Mouse (Mus musculus) cerebellum, postnatal 25 days (tissue): ENCODE results near the gene Iqcj.
"Not testable (repeated sequence)": the region's sequence is repeated elsewhere in the genome, so short reads cannot be mapped to it uniquely, and the experiment has no call there.

Source experiments
- DNase-seq, 2 experiments: peaks; one replicate each; pipeline ENCODE4 v3.0.0; 2021; ENCODE audit warnings: mixed read lengths in 2 of 2

Iqcj gene

GRCm38 (mm10) chr3:68077406-68077805, 185.4 kb downstream of the Iqcj start:
- no peak for DNase-seq

GRCm38 (mm10) chr3:68085024-68085423, 193.0 kb downstream of the Iqcj start:
- no peak for DNase-seq

GRCm38 (mm10) chr3:68092108-68092507, 200.1 kb downstream of the Iqcj start:
- DNase-seq: no peak

GRCm38 (mm10) chr3:68096724-68097431, 204.9 kb downstream of the Iqcj start:
- DNase-seq: no peak

- DNase-seq: not testable (repeated sequence)
Measured at GRCm38 (mm10) chr3:68099561-68099960, 207.5 kb downstream of the Iqcj start.

GRCm38 (mm10) chr3:68101343-68101742, 209.3 kb downstream of the Iqcj start:
- DNase-seq: peak; percentile 7 to 30

GRCm38 (mm10) chr3:68105081-68105685, 213.2 kb downstream of the Iqcj start:
- no peak for DNase-seq
